Mouse (Mus musculus): ENCODE data around the gene Sidt2.

The Sidt2 gene

GRCm38 (mm10) chr9:45946182-45946871 is 8.7 kb downstream of the Sidt2 start:
- DNase-seq = no peak

- no peak for DNase-seq
These were observed 9.3 kb downstream of the Sidt2 start for GRCm38 (mm10) chr9:45945721-45946120.

- DNase-seq = no peak
These were observed 10.3 kb downstream of the Sidt2 start for GRCm38 (mm10) chr9:45944506-45945400.

- DNase-seq = no peak
These were observed 11.2 kb downstream of the Sidt2 start for GRCm38 (mm10) chr9:45943628-45944505.

- no peak for DNase-seq
These were observed 12.1 kb downstream of the Sidt2 start for GRCm38 (mm10) chr9:45942916-45943315.

- no peak for DNase-seq
These were observed 12.6 kb downstream of the Sidt2 start for GRCm38 (mm10) chr9:45942464-45942863.

GRCm38 (mm10) chr9:45941329-45941888 is 13.6 kb downstream of the Sidt2 start:
- DNase-seq = no peak

GRCm38 (mm10) chr9:45939794-45940193 is 15.3 kb downstream of the Sidt2 start:
- DNase-seq = no peak

GRCm38 (mm10) chr9:45938952-45939637 is 16.0 kb downstream of the Sidt2 start:
- no peak for DNase-seq

GRCm38 (mm10) chr9:45938088-45938487 is 17.0 kb downstream of the Sidt2 start:
- DNase-seq = no peak

- DNase-seq = no peak
These were observed 18.2 kb downstream of the Sidt2 start for GRCm38 (mm10) chr9:45936883-45937282.

GRCm38 (mm10) chr9:45935628-45936210 is 19.3 kb downstream of the Sidt2 start, which contains the start of gene Tagln:
Gene Tagln, minus strand, starts transcription at chr9:45936058.
- no peak for DNase-seq

- peak; percentile 45 for DNase-seq
These were observed 22.3 kb downstream of the Sidt2 start for GRCm38 (mm10) chr9:45932571-45933415.

GRCm38 (mm10) chr9:45931958-45932357 is 23.1 kb downstream of the Sidt2 start:
- DNase-seq = no peak

GRCm38 (mm10) chr9:45929285-45929684 is 25.8 kb downstream of the Sidt2 start:
- DNase-seq = no peak

- no peak for DNase-seq
These were observed 35.2 kb downstream of the Sidt2 start for GRCm38 (mm10) chr9:45919895-45920294.

- DNase-seq = peak; percentile 29
These were observed 37.8 kb downstream of the Sidt2 start for GRCm38 (mm10) chr9:45917041-45917934.

- no peak for DNase-seq
These were observed 39.4 kb downstream of the Sidt2 start for GRCm38 (mm10) chr9:45915659-45916058.

GRCm38 (mm10) chr9:45911673-45912072 is 43.4 kb downstream of the Sidt2 start:
- no peak for DNase-seq

- no peak for DNase-seq
These were observed 44.1 kb downstream of the Sidt2 start for GRCm38 (mm10) chr9:45910995-45911394.
